Mouse (Mus musculus): ENCODE data around the gene Zdhhc24. TPM values are rescaled to one million over a fixed set of nuclear protein-coding genes. Genes with fewer than 3 reads are reported as not detected.

Zdhhc24 gene
- polyA plus RNA-seq, 1 experiment = 9.3 TPM

DNA sequence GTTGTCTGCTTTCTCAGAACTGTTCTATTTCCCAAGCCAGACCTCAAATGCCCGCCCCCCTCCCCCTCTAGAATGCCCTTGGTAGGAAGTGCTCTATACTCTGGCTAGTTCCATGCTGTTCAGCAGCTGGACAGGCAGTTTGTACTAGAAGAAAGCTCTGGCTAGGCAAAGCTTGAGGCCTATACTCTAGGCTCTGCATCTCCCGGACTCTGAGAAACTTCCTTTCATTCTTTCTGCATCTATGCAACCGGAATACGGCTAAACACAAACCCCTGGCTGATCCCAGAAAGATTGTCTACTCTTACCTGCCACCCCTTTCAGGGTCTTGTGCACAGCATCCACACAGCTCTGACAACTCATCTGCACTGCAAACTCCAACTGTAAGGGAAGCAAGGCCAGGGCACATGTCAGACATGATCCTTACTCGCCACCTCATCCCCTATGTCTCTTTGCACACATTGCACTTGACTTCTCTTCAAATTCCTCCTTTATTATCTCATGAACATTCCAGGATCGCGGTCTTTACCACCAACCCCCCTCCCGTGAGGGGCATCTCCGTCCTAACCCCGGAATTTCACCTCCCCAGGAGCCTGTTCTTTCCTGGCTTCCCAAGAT is 39.8 kb upstream of the Zdhhc24 start:
- Histone ChIP-seq H3K4me3 (peak overlapping the region; percentile 38), H3ac (ENCODE audit: control insufficient read depth, insufficient read length) (peak overlapping the region; percentile 44), H3K36me3 (ENCODE audit: control insufficient read depth, insufficient read depth) (no peaks in the 10 kb centered on the region), H3K79me2 (ENCODE audit: control insufficient read depth, insufficient read depth) (no peaks in the 10 kb centered on the region), H3K27me3 (ENCODE audit: control insufficient read depth, insufficient read depth, insufficient read length) (peaks cover 26% of the 10 kb centered on the region), H3K4me2 (ENCODE audit: low read depth) (peak overlapping the region; percentile 72)
- TF ChIP-seq MAX (IDR thresholded peaks at IDR 0.05; ENCODE audit: low read depth) = no peak
- TF ChIP-seq E2F4 (IDR thresholded peaks at IDR 0.05; ENCODE audit: insufficient read depth) = no peak
- TF ChIP-seq TCF12 (IDR thresholded peaks at IDR 0.05; ENCODE audit: insufficient read depth, poor library complexity, severe bottlenecking) = no peak
- TF ChIP-seq MYOD1 (IDR thresholded peaks at IDR 0.05; ENCODE audit: control insufficient read depth in 1 of 3, insufficient read length in 2 of 3, low read depth in 2 of 3) = no peak
- TF ChIP-seq POLR2A (IDR thresholded peaks at IDR 0.05; ENCODE audit: insufficient read length, low read depth) = no peak

DNA sequence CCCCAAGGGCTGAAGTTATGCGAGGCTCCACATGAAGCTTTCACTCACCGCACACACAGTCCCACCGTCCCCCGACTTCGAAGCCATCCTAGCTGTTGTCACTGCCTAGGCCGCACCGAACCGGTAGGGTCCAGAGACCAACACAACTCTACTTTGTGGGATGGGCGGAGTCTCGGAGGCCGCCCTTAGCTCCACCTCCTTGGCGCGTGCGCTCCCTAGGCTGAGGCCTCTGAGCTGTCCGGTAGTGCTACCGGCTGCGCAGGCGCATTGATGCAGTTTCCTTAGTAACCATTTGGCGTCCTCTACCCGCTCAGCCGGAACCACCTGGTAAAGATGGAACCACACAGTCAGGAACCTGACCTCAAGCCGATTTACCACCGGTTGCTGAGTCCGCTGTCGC is 39.3 kb upstream of the Zdhhc24 start, which contains the start of the genes Ccs and Ccdc87:
TSS of gene Ccs (minus strand) at position 184 of the 400 bp plus-strand sequence.
TSS of gene Ccdc87 (plus strand) at position 218 of the 400 bp plus-strand sequence.
- H3K79me2 ChIP-seq (ENCODE audit: control insufficient read depth, insufficient read depth) = no peaks in the 10 kb centered on the region
- peaks cover 26% of the 10 kb centered on the region for H3K27me3 ChIP-seq (ENCODE audit: control insufficient read depth, insufficient read depth, insufficient read length)
- H3K36me3 ChIP-seq (ENCODE audit: control insufficient read depth, insufficient read depth) = no peaks in the 10 kb centered on the region
- peak within 1 kb of the TSS; percentile 44 for H3ac ChIP-seq (ENCODE audit: control insufficient read depth, insufficient read length)
- peak within 1 kb of the TSS; percentile 38 for H3K4me3 ChIP-seq
- peak within 1 kb of the TSS; percentile 72 for H3K4me2 ChIP-seq (ENCODE audit: low read depth)
- TF ChIP-seq MAX (IDR thresholded peaks at IDR 0.05; ENCODE audit: low read depth) (no peak), MYOG (IDR thresholded peaks at IDR 0.05; ENCODE audit: control insufficient read depth in 1 of 3, insufficient read depth in 1 of 3, insufficient read length in 2 of 3, low read depth in 2 of 3) (no peak), SRF (IDR thresholded peaks at IDR 0.05; ENCODE audit: control insufficient read depth, insufficient read length, low read depth) (no peak), E2F4 (IDR thresholded peaks at IDR 0.05; ENCODE audit: insufficient read depth) (no peak), TCF3 (IDR thresholded peaks at IDR 0.05; ENCODE audit: insufficient read length, low read depth) (no peak), TCF12 (IDR thresholded peaks at IDR 0.05; ENCODE audit: insufficient read depth, poor library complexity, severe bottlenecking) (no peak), REST (IDR thresholded peaks at IDR 0.05; ENCODE audit: insufficient read depth, insufficient read length) (no peak), MYOD1 (IDR thresholded peaks at IDR 0.05; ENCODE audit: control insufficient read depth in 1 of 3, insufficient read length in 2 of 3, low read depth in 2 of 3) (no peak), POLR2A (IDR thresholded peaks at IDR 0.05; ENCODE audit: insufficient read length, low read depth) (peak; percentile 90), USF1 (IDR thresholded peaks at IDR 0.05; ENCODE audit: low read depth) (no peak), CEBPB (IDR thresholded peaks at IDR 0.05; ENCODE audit: insufficient read depth, poor library complexity, severe bottlenecking) (no peak), POLR2AphosphoS2 (IDR thresholded peaks at IDR 0.05; ENCODE audit: insufficient read length, low read depth) (peak; percentile 86)

DNA sequence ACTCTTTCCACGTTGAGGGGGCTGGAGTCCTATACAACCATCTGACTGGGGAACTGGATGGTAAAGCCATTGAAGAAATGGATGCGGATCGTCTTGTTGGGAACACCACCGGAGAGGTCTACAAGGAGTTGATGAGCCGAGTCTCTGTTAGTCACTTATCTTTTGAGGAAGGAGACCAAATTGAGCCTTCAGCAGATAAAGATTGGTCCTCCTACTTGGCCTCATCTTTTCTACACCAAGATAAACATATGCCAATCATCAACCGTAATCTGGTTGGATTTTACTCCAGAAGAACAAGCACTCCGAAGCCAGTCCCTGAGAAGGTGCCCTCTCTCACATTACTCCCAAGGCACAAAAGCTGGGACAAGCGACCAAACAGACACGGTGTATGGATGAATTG is 37.6 kb upstream of the Zdhhc24 start:
- Histone ChIP-seq H3K4me2 (ENCODE audit: low read depth) (no peak overlapping the region), H3ac (ENCODE audit: control insufficient read depth, insufficient read length) (no peak overlapping the region), H3K4me3 (no peak overlapping the region), H3K36me3 (ENCODE audit: control insufficient read depth, insufficient read depth) (no peaks in the 10 kb centered on the region), H3K27me3 (ENCODE audit: control insufficient read depth, insufficient read depth, insufficient read length) (peaks cover 35% of the 10 kb centered on the region), H3K79me2 (ENCODE audit: control insufficient read depth, insufficient read depth) (no peaks in the 10 kb centered on the region)
- TF ChIP-seq USF1 (IDR thresholded peaks at IDR 0.05; ENCODE audit: low read depth) (no peak), POLR2A (IDR thresholded peaks at IDR 0.05; ENCODE audit: insufficient read length, low read depth) (no peak), MAX (IDR thresholded peaks at IDR 0.05; ENCODE audit: low read depth) (no peak), TCF12 (IDR thresholded peaks at IDR 0.05; ENCODE audit: insufficient read depth, poor library complexity, severe bottlenecking) (no peak), TCF3 (IDR thresholded peaks at IDR 0.05; ENCODE audit: insufficient read length, low read depth) (no peak), POLR2AphosphoS2 (IDR thresholded peaks at IDR 0.05; ENCODE audit: insufficient read length, low read depth) (no peak), MYOG (IDR thresholded peaks at IDR 0.05; ENCODE audit: control insufficient read depth in 1 of 3, insufficient read depth in 1 of 3, insufficient read length in 2 of 3, low read depth in 2 of 3) (no peak), MYOD1 (IDR thresholded peaks at IDR 0.05; ENCODE audit: control insufficient read depth in 1 of 3, insufficient read length in 2 of 3, low read depth in 2 of 3) (no peak), REST (IDR thresholded peaks at IDR 0.05; ENCODE audit: insufficient read depth, insufficient read length) (no peak), E2F4 (IDR thresholded peaks at IDR 0.05; ENCODE audit: insufficient read depth) (no peak), CEBPB (IDR thresholded peaks at IDR 0.05; ENCODE audit: insufficient read depth, poor library complexity, severe bottlenecking) (no peak), SRF (IDR thresholded peaks at IDR 0.05; ENCODE audit: control insufficient read depth, insufficient read length, low read depth) (no peak)

DNA sequence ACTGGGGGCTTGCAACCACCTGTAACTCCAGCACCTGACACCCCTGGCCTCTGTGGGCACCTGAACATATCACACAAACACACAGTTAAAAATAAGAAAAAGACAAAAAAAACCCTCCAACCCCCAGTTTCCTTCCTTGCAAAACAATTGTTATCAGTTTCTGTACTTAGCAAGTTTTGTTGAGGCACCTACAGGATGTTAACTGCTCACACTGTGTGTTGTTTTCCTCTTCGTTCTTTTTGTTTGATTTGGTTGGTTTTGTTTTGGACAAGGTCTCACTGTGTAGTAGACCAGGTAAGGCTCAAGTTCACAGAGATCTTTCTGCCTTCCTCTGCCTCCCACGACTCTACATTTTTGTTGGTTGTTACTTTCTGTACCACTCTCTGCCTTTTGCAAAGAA is 35.9 kb upstream of the Zdhhc24 start:
- Histone ChIP-seq H3ac (ENCODE audit: control insufficient read depth, insufficient read length) (no peak overlapping the region), H3K4me3 (no peak overlapping the region), H3K27me3 (ENCODE audit: control insufficient read depth, insufficient read depth, insufficient read length) (peaks cover 35% of the 10 kb centered on the region), H3K36me3 (ENCODE audit: control insufficient read depth, insufficient read depth) (no peaks in the 10 kb centered on the region), H3K4me2 (ENCODE audit: low read depth) (no peak overlapping the region), H3K79me2 (ENCODE audit: control insufficient read depth, insufficient read depth) (no peaks in the 10 kb centered on the region)
- TF ChIP-seq POLR2AphosphoS2 (IDR thresholded peaks at IDR 0.05; ENCODE audit: insufficient read length, low read depth) (no peak), E2F4 (IDR thresholded peaks at IDR 0.05; ENCODE audit: insufficient read depth) (no peak), TCF12 (IDR thresholded peaks at IDR 0.05; ENCODE audit: insufficient read depth, poor library complexity, severe bottlenecking) (no peak), POLR2A (IDR thresholded peaks at IDR 0.05; ENCODE audit: insufficient read length, low read depth) (no peak), REST (IDR thresholded peaks at IDR 0.05; ENCODE audit: insufficient read depth, insufficient read length) (no peak), MYOD1 (IDR thresholded peaks at IDR 0.05; ENCODE audit: control insufficient read depth in 1 of 3, insufficient read length in 2 of 3, low read depth in 2 of 3) (no peak), SRF (IDR thresholded peaks at IDR 0.05; ENCODE audit: control insufficient read depth, insufficient read length, low read depth) (no peak), TCF3 (IDR thresholded peaks at IDR 0.05; ENCODE audit: insufficient read length, low read depth) (no peak), MAX (IDR thresholded peaks at IDR 0.05; ENCODE audit: low read depth) (no peak), MYOG (IDR thresholded peaks at IDR 0.05; ENCODE audit: control insufficient read depth in 1 of 3, insufficient read depth in 1 of 3, insufficient read length in 2 of 3, low read depth in 2 of 3) (no peak), CEBPB (IDR thresholded peaks at IDR 0.05; ENCODE audit: insufficient read depth, poor library complexity, severe bottlenecking) (no peak), USF1 (IDR thresholded peaks at IDR 0.05; ENCODE audit: low read depth) (no peak)
